Comparison of ENCODE assay signal across 8 mouse cellular contexts in the genomic region with DNA sequence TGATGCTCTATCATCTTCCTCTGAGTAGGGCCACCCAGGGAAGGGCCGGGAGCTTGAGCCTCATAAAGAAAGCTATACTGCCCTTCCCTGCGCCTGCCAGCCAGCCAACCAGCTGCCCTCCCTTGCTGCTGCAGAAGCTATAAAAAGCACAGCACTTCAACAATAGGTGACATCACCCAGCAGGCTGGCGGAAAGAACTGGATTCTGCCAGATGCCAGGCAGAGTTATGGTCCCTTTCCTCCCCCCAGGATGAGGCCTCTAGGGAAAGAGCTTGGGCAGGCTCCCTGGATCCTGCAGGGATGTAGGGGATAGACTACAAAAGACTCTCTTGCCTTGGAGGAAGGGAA.
DNase-seq lines count a peak whose midpoint lies in the region; ATAC-seq and TF ChIP-seq lines count a peak whose summit lies in the region.

No protein-coding gene starts in this region.

- H3K4me3 ChIP-seq in heart, embryonic 15.5 days, result no peak overlapping the region
- no peak overlapping the region for H3K4me3 ChIP-seq in lung, postnatal 0 days (ENCODE audit: low read depth, low read length)
- no peak overlapping the region for H3K4me3 ChIP-seq in thymus, adult 2 months (ENCODE audit: control insufficient read depth, insufficient read depth, low read length)

- no peak for TF ChIP-seq POLR2A in thymus, adult 2 months (IDR thresholded peaks at IDR 0.05; ENCODE audit: control insufficient read depth, extremely low read depth, insufficient read depth, low read length, poor library complexity)

- no peaks in the 10 kb centered on the region for H3K27me3 ChIP-seq in heart, embryonic 15.5 days
- no peaks in the 10 kb centered on the region for H3K27me3 ChIP-seq in lung, postnatal 0 days (replicated peaks; ENCODE audit: insufficient read depth, low read length)
- H3K27me3 ChIP-seq in thymus, adult 2 months (ENCODE audit: control insufficient read depth, insufficient read depth, low read length), result no peaks in the 10 kb centered on the region

- H3K4me2 ChIP-seq in heart, embryonic 15.5 days, result no peak overlapping the region
- H3K4me2 ChIP-seq in lung, postnatal 0 days (replicated peaks; ENCODE audit: low read depth, low read length), result no peak overlapping the region

- TF ChIP-seq EP300 in lung, postnatal 0 days (IDR thresholded peaks at IDR 0.05), result peak; percentile 65

- DNase-seq in Muller cell, postnatal 12 days (ENCODE audit: inconsistent ontology term), result peak; percentile 49
- peak; percentile 56 for DNase-seq in embryo, embryonic 11 days
- DNase-seq in kidney, postnatal 14 days, result peak; percentile 68
- DNase-seq in lung, postnatal 0 days (ENCODE audit: low spot score), result peak; percentile 85
- DNase-seq in right cerebral cortex, postnatal 25 days, result peak; percentile 70
- DNase-seq in gastrocnemius, adult 18-20 months (ENCODE audit: low spot score), result no peak
- DNase-seq in thymus, adult 2 months, result no peak

- TF ChIP-seq CTCF in lung, postnatal 0 days (IDR thresholded peaks at IDR 0.05), result no peak
- TF ChIP-seq CTCF in thymus, adult 2 months (IDR thresholded peaks at IDR 0.05; ENCODE audit: borderline replicate concordance, control insufficient read depth, extremely low read depth, insufficient read depth, low read length, poor library complexity), result no peak

- peaks cover 39% of the 10 kb centered on the region for H3K4me1 ChIP-seq in heart, embryonic 15.5 days (replicated peaks)
- peaks cover 7% of the 10 kb centered on the region; the same call in 1 of the 2 replicates for H3K4me1 ChIP-seq in lung, postnatal 0 days (ENCODE audit: insufficient read depth, low read depth, low read length)
- H3K4me1 ChIP-seq in thymus, adult 2 months (replicated peaks; ENCODE audit: control insufficient read depth, insufficient read depth, low read length), result no peaks in the 10 kb centered on the region

- H3K27ac ChIP-seq in heart, embryonic 15.5 days, result peak overlapping the region; percentile 94
- peak overlapping the region; percentile 77; the same call in 1 of the 2 replicates for H3K27ac ChIP-seq in lung, postnatal 0 days (ENCODE audit: low read length)
- H3K27ac ChIP-seq in thymus, adult 2 months (ENCODE audit: control insufficient read depth, insufficient read depth, low read length), result no peak overlapping the region

- WGBS in heart, embryonic 15.5 days, result 25% methylated on average over 3 of the region's 3 CpGs
- 28% methylated on average over 3 of the region's 3 CpGs for WGBS in lung, postnatal 0 days
- WGBS in thymus, adult 2 months, result 93% methylated on average over 3 of the region's 3 CpGs

- H3K9ac ChIP-seq in heart, embryonic 15.5 days, result 0 out of 2 replicates have a peak overlapping the region, but pooled peaks have one; percentile 6
- H3K9ac ChIP-seq in lung, postnatal 0 days (replicated peaks; ENCODE audit: low read depth), result no peak overlapping the region

- H3K36me3 ChIP-seq in heart, embryonic 15.5 days, result no peaks in the 10 kb centered on the region
- no peaks in the 10 kb centered on the region for H3K36me3 ChIP-seq in lung, postnatal 0 days (ENCODE audit: insufficient read depth, low read length)
- no peaks in the 10 kb centered on the region for H3K36me3 ChIP-seq in thymus, adult 2 months (ENCODE audit: control insufficient read depth, insufficient read depth, low read length)

- peak; percentile 69 for ATAC-seq in heart, embryonic 15.5 days (replicated peaks; ENCODE audit: insufficient number of reproducible peaks, insufficient read depth, low FRiP score, low read depth)
- ATAC-seq in lung, postnatal 0 days, result peak; percentile 68

- no peaks in the 10 kb centered on the region for H3K9me3 ChIP-seq in heart, embryonic 15.5 days (replicated peaks)
- H3K9me3 ChIP-seq in lung, postnatal 0 days (ENCODE audit: low read length), result no peaks in the 10 kb centered on the region

Comparison
In these comparisons a context has a peak if more than half of its experiments do, and no peak if none do; other contexts are left out.
1. DNase-seq: peak in Muller cell, postnatal 12 days (single experiment), embryo, embryonic 11 days (single experiment), kidney, postnatal 14 days (single experiment), lung, postnatal 0 days (single experiment) and right cerebral cortex, postnatal 25 days (single experiment); none in gastrocnemius, adult 18-20 months (single experiment) and thymus, adult 2 months (single experiment).